Mouse (Mus musculus): ENCODE results near the gene Rap2b.

Gene Rap2b

DNA sequence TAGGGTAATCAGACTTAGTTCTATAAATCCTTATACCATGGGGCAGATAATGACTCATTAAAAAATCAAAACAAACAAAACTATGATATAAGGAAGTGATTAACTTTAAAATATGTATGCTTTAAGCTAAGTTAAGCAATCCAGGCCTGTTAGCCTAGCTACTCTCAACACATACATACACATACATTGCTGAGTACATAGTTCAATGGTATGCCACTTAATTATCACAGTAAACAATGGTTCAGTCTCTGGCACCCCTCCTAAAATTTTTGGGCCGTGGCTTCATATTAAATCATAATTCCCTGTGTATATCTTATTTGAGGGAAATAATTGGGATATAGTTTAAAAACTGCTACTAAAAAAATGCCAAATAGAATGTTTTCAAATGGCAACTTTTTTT lies at the start of gene Rap2b:
TSS of gene Rap2b (plus strand) at position 301 of the 400 bp plus-strand sequence.
- DNase-seq: no peak

DNA sequence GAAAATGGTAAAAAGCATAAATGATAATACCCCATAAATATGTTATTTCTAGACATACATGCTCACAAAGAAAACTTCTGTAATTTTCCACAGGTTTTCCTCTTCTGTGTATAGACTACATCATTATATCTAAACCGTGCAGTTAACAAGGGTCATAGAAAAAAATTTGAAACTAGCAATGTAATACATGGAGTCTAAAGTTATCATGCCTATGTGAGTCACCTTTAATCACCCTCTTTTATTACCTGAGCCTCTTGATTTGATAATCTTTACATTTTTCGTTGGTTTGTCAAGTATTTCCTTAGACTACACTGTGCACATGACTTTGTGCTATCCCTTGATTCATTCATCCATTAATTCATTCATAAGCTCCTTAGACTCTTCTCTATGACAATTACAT lies 46.4 kb upstream of the Rap2b start:
- no peak for DNase-seq

DNA sequence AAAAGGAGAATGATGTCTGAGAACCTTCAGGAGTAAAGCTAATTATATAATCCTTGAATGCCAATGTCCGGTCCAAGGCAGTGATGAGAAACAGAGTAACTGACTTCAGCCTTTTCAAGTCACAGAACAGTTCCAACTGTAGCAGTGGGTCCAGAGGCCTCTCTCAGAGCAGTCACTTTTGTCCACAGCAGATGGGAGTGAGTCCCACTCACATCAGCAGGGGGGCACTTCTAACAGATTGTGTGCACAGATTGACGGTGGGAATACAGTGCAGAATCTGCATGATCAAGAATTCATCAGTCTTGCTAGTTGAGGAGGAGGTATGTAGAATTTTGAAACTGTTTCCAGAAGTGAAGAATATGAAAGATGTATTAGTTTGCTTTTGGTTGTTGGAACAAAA lies 41.4 kb upstream of the Rap2b start:
- DNase-seq: no peak

DNA sequence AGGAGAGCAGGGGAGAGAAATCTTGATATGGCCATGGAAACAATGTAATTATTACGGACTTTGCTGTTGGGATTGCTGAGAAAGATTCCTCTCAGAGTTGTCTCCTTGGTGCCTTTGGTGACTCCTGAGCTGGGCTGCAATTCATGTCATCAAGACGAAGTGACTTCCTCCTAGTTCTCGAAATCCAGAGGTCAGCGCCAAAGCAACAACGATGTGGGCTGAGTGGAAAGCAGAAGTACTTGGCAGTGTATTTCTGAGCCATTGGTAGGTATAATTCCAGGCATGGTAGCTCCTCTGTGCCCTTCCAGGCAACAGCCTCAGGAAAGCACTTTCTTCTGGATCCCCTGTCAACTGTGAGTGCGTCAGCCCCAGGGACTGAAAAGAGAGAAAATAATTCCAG lies 39.8 kb upstream of the Rap2b start:
- DNase-seq: peak; percentile 5

DNA sequence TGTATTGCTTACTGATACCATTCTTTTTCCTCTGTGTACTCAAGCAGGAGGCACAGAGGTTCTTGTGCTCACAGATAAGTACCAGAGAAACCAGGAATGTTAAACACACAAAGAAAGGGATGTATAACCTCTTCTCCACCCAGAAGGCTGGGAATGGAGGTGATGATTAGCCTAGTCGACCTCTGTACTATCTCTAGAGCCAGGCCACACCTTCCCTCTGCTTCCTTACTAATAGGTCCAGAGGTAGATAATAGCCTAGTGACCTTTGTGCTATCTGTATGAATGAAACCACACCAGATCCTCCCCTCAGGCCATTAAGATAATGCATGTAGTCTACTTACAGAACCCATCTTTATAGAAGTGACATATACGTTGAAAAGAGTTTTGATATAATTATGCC lies 25.2 kb upstream of the Rap2b start:
- no peak for DNase-seq

DNA sequence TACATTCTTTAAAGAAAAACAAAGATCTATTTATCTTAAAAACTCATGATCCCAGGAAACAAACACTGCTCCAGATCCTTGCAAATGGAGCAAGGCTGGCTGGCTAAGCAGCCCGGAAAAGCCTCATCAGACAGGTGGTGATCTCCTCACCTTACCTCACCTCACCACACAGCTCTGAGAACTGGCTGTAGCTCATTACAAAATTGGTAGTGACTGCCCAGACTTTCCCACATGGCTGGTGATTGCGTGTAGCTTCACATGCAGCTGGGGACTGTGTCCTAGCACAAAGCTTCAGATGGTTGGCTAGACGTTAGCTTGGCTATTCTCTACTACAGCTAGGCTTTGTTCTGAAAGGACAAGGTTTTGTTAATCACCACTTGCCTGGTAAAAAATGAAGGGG lies 24.2 kb upstream of the Rap2b start:
- no peak for DNase-seq

DNA sequence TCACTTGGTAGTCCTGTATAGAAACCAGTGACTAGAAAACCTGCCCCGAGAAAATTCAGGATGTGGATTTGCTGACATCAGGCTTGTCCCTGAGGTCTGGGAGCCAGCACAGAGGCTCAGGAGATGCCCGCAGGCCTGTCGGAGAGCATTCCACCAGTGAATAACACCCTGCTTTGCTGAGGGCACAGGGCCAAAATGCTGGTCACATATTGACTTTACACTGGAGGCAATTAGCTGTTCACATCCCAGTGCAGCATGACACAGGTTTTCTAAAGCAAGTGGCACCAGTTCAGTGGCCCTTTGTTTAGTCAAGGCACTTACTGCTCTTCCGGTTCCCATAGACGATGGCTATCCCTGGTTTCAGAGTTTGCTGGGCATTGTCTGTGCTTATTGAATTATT lies 21.1 kb upstream of the Rap2b start:
- no peak for DNase-seq

DNA sequence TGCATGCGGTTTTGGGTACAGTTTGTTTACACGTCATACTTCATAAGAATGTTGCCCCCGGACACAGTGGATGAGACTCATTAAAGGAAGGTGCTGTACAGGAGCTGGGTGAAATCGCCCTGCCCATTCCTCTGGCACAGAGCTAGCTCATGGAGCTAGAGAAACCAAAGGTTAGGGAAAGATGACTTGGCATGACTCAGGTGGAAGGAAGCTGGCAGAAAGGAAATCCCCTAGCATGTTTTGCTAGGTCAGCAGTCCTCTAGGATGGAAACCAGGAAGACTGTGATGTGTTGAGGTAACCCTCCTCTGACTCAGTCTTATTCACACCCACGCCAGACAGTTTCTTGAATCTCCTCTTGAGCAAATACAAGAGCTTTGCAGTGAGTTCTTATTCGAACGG lies 17.4 kb upstream of the Rap2b start:
- DNase-seq: no peak

DNA sequence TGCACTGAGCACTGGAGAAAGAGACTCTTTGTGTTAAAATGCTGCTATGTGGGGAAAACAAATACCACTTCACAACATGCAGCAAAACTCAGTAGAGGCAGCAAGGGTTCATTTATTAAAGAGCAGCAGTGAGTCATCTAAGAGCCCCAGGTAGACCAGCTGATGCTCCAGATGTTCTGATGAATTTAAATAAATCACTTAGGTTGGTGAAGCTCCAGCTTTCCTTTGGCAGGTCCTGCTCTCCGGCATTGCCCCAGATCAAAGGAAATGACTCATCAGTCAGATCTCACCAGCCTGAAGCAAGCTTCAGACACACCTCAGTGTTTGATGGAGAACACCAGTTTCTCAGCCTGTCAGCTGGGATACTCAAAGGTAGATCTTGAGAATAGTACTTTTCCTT lies 15.8 kb upstream of the Rap2b start:
- no peak for DNase-seq

DNA sequence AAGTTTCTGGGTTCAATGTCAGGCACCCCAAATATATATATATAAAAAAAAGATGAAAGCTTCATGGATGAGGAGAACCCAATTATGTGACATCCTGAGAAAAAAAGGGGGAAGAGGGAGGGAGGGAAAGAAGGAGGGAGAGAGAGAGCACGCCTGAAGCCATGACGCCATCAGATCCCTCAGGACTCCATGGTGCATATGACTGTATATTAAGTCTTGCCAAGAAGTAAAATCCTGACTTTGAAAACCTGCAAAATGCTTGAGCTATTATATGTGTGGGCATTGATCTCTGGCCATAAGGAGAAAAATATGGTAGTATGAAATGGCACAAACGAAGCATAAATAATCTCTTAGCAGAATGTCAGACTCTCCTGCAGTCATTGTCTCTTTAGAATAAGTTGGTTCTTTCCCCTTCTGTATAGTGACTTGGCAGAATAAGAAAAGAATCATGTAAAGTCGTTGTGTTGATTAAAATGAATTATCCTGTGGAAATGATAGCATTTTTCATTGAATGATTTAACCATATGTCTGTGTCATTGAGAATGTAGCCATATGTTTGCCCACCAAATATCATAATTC lies 13.3 kb upstream of the Rap2b start:
- DNase-seq: no peak

DNA sequence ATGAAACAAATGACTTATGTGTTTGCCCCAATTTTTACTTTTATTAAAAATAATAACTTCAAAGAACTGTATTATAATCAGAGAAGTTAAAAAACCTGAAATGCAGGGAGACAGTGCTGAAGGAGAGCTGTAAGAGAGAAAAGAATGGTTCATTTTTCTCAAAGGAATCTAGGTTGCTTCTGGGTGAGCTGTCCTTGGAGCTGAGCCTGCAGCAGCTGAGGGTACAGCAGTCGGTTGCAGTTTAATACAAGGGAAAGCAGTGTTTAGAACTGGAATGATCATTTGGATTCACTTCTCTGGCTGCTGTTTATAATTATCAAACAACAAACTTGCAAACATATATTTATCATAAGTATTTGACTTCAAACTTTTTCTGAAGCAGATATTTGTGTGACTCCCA lies 12.0 kb upstream of the Rap2b start:
- DNase-seq: no peak

DNA sequence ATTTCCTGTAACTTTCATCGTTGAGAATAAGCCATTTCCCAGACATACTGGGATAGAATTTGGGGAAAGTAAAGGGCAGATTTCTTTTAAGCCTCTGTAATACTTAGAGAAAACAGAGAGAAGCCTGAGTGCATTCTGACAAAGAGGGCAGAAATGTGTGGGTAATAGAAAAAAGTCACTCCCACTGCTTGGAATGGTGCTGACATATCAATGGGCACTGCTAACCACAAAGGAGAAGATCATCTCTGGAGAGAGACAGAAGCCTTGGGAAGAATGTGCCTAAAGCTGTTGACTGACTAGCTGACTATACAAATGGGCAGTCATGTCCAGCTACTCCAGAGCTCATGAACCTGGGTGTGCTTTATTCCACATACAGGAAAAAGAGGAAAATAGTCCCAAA lies 6.0 kb upstream of the Rap2b start:
- DNase-seq: no peak

DNA sequence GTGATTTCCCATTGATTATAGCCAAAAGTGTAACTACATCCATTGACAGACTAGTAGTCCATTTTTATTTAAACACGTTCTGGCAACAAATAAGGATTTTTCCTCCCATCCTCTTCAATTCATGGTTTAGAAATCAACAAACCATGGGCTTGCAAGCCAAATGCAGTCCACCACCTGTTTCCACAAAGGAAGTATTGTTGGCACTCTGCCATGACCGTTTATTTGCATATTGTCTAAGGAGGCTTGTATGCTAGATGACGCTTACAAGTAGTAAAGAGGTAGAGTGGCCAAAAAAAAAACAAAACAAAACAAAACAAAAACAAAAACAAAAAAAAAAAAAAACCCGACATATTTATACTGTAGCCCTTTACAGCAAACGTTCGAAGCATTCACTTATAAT lies 3.3 kb upstream of the Rap2b start:
- no peak for DNase-seq

DNA sequence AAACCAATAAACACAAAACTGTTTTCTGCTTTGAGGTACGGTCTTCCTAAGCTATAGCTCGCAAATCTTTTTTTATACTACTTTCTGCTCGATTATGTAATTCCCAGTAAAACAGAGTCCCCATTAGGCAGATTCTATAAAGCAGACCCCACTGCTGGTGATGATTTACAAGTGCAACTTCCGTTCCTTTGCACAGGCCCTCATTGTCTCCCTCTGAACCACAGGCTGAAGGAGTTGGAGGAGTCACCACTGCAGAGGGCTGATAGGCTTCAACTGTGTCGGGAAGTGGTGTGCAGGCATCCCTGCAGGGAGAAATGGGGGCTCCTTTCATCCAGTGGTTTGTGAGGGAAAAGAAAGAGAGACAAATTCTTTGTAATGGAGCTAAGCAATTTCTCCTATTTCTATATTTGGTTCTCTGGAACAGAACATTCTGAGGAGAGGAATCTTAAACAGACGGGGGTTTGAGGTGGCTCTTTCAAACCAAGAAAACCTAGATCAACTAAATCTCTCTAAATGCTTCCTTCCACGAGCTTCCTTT lies 2.6 kb upstream of the Rap2b start:
- no peak for DNase-seq

DNA sequence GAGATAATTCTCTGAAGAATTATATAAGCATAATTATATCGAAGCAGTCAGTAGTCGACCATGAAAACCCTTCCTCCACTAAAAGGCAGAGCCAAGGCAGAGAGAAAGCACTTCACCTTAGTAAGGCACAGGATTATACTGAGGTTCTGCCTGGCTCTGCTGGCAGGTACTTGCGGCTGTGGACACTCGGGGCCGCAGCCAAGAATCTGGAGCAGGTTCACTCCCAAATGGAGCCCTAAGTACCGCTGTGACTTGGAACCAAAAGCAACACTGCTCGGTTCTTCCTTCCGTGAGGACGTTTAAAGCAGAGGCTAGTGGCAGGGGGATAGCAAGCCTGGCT lies 1.4 kb downstream of the Rap2b start:
- no peak for DNase-seq

DNA sequence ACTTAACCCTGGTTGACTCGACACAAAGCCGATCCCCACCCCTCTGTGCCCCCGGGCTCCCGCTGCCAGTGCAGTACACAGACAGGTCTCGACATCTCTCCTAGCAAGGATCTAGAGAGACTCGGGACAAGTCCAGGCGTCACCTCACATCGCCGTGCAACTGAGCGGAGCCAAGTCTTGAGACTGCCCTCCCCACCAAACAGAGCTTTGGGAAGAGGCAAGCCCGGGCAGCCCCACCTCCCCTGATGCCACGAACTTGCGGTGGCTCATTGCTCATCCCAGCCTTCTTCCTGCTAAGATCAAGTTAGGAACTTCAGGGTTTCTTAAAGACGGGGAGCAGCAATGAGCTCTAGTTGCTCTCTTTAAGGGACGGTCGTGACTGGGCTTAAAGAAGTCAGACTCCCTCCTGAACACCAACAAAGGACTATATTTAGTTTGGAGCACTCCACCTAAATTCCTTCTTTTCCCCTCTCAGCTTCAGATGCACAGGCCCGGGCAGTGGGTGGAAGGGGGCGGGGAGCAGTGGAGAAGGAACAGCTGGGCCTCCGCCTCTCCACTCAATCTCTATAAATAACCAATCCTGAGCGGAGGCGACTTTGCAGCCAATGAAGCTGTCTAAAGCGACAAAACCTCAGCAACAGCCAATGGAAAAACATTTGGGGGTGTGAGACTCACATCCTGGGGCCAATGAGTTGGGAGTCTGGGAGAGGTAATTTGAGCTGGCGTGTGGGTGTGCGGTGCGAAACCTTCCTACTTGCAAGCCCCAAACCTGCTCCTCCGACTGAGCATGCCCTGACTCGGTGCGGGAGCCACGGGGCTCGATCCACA lies 1.9 kb downstream of the Rap2b start:
- peak; percentile 87 for DNase-seq

DNA sequence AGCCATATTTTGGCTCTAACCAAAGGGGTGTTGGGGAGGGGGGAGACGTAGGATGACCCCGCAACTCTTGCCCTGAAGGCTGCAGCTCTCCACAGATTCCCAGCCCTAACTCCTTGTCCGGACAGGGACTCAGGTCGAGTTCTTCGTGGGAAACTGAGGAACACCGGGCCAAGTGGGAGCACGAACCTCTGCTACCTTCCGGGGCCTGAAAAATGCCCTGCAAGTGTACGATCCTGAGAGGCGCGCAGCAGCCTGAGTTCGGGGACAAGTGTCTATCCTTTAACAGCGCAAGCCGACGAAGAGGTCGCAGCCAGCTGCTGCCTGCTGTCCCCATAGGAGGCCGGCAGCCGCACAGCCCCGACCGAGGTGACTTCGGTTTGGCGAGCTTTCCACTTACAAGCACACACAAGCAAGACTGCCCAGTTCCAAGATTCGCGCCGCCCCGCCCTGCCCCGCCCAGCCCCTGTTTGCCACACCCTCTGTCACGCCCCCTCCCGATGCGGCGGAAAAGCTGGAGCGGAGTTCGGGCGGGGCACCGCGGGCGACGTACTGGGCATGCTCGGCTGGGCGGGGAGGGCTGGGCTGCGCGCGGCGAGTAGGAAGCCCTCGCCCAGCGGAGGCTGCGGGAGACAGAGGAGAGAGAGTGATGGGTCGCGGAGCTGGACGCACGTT lies 2.7 kb downstream of the Rap2b start:
- peak; percentile 96 for DNase-seq

DNA sequence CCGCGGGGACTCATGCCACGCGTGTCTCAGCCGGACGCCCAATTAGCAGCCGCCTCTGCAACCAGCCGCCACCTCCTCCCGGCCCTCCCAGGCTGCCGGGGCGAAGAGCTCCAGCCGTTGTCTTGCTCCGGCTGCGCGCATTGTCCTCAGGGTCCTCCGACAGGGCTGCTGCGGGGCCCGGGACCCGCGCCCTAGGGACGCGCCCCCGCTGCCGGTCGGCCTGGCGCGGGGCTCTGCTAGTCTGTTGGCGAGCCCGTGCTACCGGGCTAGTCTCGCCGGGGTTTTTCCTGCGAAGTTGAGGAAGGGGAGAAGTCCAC lies 3.2 kb downstream of the Rap2b start:
- no peak for DNase-seq

DNA sequence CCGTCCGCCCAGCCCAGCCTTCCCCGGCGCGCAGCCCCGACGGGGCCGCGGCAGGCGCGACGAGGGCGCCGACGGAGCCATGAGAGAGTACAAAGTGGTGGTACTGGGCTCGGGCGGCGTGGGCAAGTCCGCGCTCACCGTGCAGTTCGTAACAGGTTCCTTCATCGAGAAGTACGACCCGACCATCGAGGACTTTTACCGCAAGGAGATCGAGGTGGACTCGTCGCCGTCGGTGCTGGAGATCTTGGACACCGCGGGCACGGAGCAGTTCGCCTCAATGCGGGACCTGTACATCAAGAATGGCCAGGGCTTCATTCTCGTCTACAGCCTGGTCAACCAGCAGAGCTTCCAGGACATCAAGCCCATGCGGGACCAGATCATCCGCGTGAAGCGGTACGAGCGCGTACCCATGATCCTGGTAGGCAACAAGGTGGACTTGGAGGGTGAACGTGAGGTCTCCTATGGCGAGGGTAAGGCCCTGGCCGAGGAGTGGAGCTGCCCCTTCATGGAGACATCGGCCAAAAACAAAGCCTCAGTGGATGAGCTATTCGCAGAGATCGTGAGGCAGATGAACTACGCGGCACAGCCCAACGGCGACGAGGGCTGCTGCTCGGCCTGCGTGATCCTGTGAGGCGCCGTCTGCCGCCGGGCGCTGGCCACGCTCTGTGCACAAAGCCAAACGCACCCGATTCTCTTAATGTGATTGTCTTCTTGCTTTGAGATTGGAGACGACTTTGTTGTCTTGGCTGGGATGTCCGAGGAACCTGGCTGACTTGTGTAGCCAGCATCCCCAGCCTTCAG lies 3.7 kb downstream of the Rap2b start:
- DNase-seq: peak; percentile 59

DNA sequence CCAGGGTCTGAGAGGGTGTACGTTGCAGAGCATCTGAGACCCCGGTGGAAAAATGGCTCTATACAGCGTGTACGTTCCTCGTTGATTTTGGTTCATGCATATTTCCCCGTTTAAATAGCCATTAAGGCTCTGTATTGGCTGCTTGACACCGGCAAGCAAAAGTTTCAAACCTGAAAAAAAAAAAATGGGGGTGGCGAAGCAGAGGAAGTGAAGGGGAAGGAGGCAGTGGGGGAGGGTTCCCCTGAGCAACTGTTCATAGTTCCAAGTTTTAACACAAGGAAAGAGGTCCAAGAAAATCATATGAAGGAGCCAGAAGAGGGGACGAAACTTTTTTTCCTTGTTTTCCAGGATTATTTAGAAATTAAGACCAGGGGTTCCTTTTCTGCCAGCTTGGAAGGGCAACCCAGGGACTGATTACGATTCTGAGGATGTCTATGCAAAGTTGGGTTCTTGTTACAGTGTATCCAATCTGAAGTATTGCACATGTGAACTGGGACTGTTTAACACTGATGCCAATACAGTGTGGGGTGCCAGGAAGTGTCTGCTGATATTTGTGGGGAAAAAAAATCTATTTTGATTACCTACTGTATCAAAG lies 4.4 kb downstream of the Rap2b start, which contains the start of gene B430305J03Rik:
TSS of gene B430305J03Rik (minus strand) at position 173 of the 595 bp plus-strand sequence.
- DNase-seq: no peak

DNA sequence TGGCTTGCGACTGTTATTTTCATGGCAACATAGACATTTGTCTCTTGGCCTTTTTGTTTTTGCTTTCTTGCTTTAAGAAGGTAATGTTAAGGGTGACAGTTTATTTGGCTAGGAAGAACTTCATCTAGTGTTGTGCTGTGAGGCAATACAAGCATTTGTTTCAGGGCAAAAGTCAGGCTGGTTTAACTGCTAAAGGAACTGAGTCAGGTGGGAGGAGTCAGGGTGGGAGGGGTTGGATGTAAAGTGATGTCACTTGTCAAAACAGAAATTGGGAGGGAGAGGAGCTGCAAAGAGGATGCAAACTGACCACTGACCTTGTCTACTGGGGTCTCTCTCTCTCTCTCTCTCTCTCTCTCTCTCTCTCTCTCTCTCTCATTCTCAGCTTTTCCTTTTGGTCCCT lies 7.0 kb downstream of the Rap2b start:
- DNase-seq: peak; percentile 12

DNA sequence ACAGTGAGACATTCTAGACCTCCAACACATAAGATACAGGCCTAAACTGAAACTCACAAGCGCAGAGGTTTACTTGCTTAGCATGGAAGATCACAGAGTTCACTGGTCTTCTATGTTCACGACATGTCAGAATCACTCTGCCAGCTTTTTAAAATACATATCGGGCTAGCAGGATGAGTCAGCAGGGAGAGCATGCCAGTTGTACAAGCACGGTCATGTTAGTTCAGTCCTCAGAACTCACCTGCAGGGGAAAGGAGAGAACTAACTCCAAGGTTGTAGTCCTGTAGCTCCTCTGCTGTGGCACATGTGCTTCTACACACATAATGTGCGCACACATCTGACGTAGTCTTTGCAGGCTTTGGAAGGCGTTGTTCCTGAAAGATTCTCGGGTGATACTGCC lies 14.6 kb downstream of the Rap2b start:
- DNase-seq: no peak

DNA sequence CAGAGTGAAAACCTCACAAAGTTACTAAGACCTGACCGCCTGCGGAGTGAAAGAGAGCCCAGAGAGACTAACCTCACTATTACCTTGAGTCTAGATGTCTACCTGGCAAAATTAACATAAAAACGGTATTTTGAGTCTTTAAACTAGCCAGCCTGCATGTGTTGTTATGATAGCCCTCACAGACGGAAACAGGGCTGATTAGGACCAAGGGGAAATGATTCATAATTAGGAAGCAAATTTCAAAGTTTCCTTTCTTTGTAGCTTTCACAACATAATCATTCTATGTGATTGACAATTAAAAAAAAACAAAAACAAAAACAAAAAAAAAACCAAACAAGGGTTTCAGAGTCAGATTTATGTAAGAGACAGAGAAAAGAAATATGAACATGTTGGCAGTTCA lies 24.9 kb downstream of the Rap2b start:
- DNase-seq: no peak
